Mouse (Mus musculus) embryonic facial prominence, embryonic 15.5 days (tissue): ENCODE measurements at regions not wholly inside any gene's neighbourhood (a gene's known extent, or its start where the extent isn't known, plus 50 kb on each side); places are given as distances from the start of the nearest gene placed in this dataset.
A peak's percentile ranks its signal among the peaks of the same experiment; 100 is the strongest.

Experiments
- ATAC-seq: fragments of 200-750 bp; cut with Nextera tagmentation; 2 replicates; pipeline ENCODE4 v1.8.0; 2017; ENCODE audit warnings: low read depth, moderate TSS enrichment; ENCODE audit not compliant: insufficient number of reproducible peaks, low FRiP score, low TSS enrichment
- H3K27ac ChIP-seq: fragments of 300-500 bp; sonication (generic); replicated peaks from 2 replicates; pipeline ENCODE4 v1.5.1; 2015; ENCODE audit warnings: mild to moderate bottlenecking, inconsistent platforms
- H3K27me3 ChIP-seq: fragments of 300-500 bp; sonication (generic); 2 replicates; pipeline ENCODE4 v1.6.1; 2015; ENCODE audit warnings: inconsistent platforms
- H3K36me3 ChIP-seq: fragments of 300-500 bp; sonication (generic); 2 replicates; pipeline ENCODE4 v1.6.1; 2015; ENCODE audit warnings: mild to moderate bottlenecking, inconsistent platforms
- H3K4me1 ChIP-seq: fragments of 300-500 bp; sonication (generic); 2 replicates; pipeline ENCODE4 v1.6.1; 2015; ENCODE audit warnings: inconsistent platforms
- H3K4me2 ChIP-seq: fragments of 300-500 bp; sonication (generic); replicated peaks from 2 replicates; pipeline ENCODE4 v1.6.1; 2015; ENCODE audit warnings: mild to moderate bottlenecking, inconsistent platforms
- H3K4me3 ChIP-seq: fragments of 300-500 bp; sonication (generic); replicated peaks from 2 replicates; pipeline ENCODE4 v1.5.1; 2015; ENCODE audit warnings: mild to moderate bottlenecking, inconsistent platforms
- H3K9ac ChIP-seq: fragments of 300-500 bp; sonication (generic); 2 replicates; pipeline ENCODE4 v1.6.1; 2015; ENCODE audit warnings: inconsistent platforms
- H3K9me3 ChIP-seq: fragments of 300-500 bp; sonication (generic); replicated peaks from 2 replicates; pipeline ENCODE4 v1.6.1; 2016; ENCODE audit warnings: inconsistent platforms
- WGBS: fragments of 180-500 bp; shearing (Covaris S2); methylation state at CpG from one replicate; pipeline ENCODE4 v1.1.7; 2015; 5-methylcytosine and 5-hydroxymethylcytosine counted together

GRCm38 (mm10) chr13:37104410-37105294, 54.6 kb upstream of the F13a1 start:
- Histone ChIP-seq H3K27me3 (no peaks in the 10 kb centered on the region), H3K4me1 (0 out of 2 replicates have a peak, but pooled peaks cover 6% of the 10 kb centered on the region), H3K27ac (no peak overlapping the region), H3K4me2 (no peak overlapping the region), H3K9me3 (no peaks in the 10 kb centered on the region), H3K4me3 (no peak overlapping the region), H3K9ac (no peak overlapping the region), H3K36me3 (no peaks in the 10 kb centered on the region)
- no peak for ATAC-seq
- WGBS = 66% methylated on average over 9 of the region's 9 CpGs

- no peaks in the 10 kb centered on the region for H3K27me3 ChIP-seq
- H3K4me1 ChIP-seq = 0 out of 2 replicates have a peak, but pooled peaks cover 6% of the 10 kb centered on the region
- 40% methylated on average over 6 of the region's 6 CpGs for WGBS
- H3K36me3 ChIP-seq = no peaks in the 10 kb centered on the region
- H3K4me2 ChIP-seq = no peak overlapping the region
- H3K9me3 ChIP-seq = no peaks in the 10 kb centered on the region
- no peak overlapping the region for H3K4me3 ChIP-seq
- peak; percentile 76 for ATAC-seq
- H3K27ac ChIP-seq = no peak overlapping the region
- no peak overlapping the region for H3K9ac ChIP-seq
These were observed 53.8 kb upstream of the F13a1 start for GRCm38 (mm10) chr13:37103741-37104296.

GRCm38 (mm10) chr13:37101755-37102154, 51.7 kb upstream of the F13a1 start:
- 91% methylated on average over 4 of the region's 4 CpGs for WGBS
- no peak overlapping the region for H3K27ac ChIP-seq

More at GRCm38 (mm10) chr13:37101755-37102154, 51.7 kb upstream of the F13a1 start:
- H3K36me3 ChIP-seq = no peaks in the 10 kb centered on the region
- no peak overlapping the region for H3K9ac ChIP-seq
- 0 out of 2 replicates have a peak, but pooled peaks cover 6% of the 10 kb centered on the region for H3K4me1 ChIP-seq
- H3K4me3 ChIP-seq = no peak overlapping the region
- H3K9me3 ChIP-seq = no peaks in the 10 kb centered on the region
- no peak for ATAC-seq
- no peaks in the 10 kb centered on the region for H3K27me3 ChIP-seq
- no peak overlapping the region for H3K4me2 ChIP-seq
